Mouse (Mus musculus) brain, embryonic 14.5 days (tissue): ENCODE data around the gene Auts2. TPM values are rescaled to one million over a fixed set of nuclear protein-coding genes. Genes with fewer than 3 reads are reported as not detected.

ENCODE experiments used
- DNase-seq: peaks from one replicate; pipeline ENCODE4 v3.0.0-alpha.2; 2011; ENCODE audit warnings: low read depth
- CTCF ChIP-seq: fragments of 200-500 bp; IDR thresholded peaks from 2 replicates; pipeline ENCODE4 v1.5.1; 2012; ENCODE audit warnings: inconsistent platforms, mild to moderate bottlenecking, moderate library complexity, borderline replicate concordance; ENCODE audit not compliant: insufficient read depth, insufficient read length; ENCODE audit errors: extremely low read depth
- POLR2A ChIP-seq: fragments of 200-500 bp; IDR thresholded peaks from 2 replicates; pipeline ENCODE4 v1.6.1; 2012; ENCODE audit warnings: mild to moderate bottlenecking, inconsistent platforms, borderline replicate concordance; ENCODE audit not compliant: poor library complexity, insufficient read depth, insufficient read length, severe bottlenecking; ENCODE audit errors: extremely low read depth
- polyA plus RNA-seq: library from polyadenylated mRNA; depleted of rRNA; stranded (reverse); fragments of >200 nt; gene quantifications from 2 replicates; pipeline ENCODE4 v1.2.3, GENCODE M21; 2012

Auts2 gene
- polyA plus RNA-seq, 1 experiment, result 122 TPM

GRCm38 (mm10) chr5:131965499-131965898, 577.6 kb downstream of the Auts2 start:
- DNase-seq, result peak; percentile 56

GRCm38 (mm10) chr5:131963565-131963964, 579.6 kb downstream of the Auts2 start:
- TF ChIP-seq CTCF (no peak), POLR2A (no peak)
- peak; percentile 83 for DNase-seq

More at GRCm38 (mm10) chr5:131965499-131965898, 577.6 kb downstream of the Auts2 start:
- TF ChIP-seq CTCF, result no peak
- TF ChIP-seq POLR2A, result no peak

- no peak for DNase-seq
- no peak for TF ChIP-seq CTCF
- no peak for TF ChIP-seq POLR2A
These were observed 581.3 kb downstream of the Auts2 start for GRCm38 (mm10) chr5:131961859-131962258.

- TF ChIP-seq POLR2A (no peak), CTCF (no peak)
- no peak for DNase-seq
These were observed 582.7 kb downstream of the Auts2 start for GRCm38 (mm10) chr5:131960432-131960831.

GRCm38 (mm10) chr5:131956998-131957397, 586.1 kb downstream of the Auts2 start:
- TF ChIP-seq CTCF, result no peak
- TF ChIP-seq POLR2A, result no peak
- peak; percentile 79 for DNase-seq

- DNase-seq, result peak; percentile 86
- TF ChIP-seq CTCF (no peak), POLR2A (no peak)
These were observed 587.1 kb downstream of the Auts2 start for GRCm38 (mm10) chr5:131956090-131956489.

- TF ChIP-seq CTCF (no peak), POLR2A (no peak)
- peak; percentile 86 for DNase-seq
These were observed 587.7 kb downstream of the Auts2 start for GRCm38 (mm10) chr5:131955227-131956016.

GRCm38 (mm10) chr5:131948571-131949151, 594.5 kb downstream of the Auts2 start:
- DNase-seq, result peak; percentile 83
- TF ChIP-seq CTCF, result no peak
- no peak for TF ChIP-seq POLR2A

GRCm38 (mm10) chr5:131946801-131947200, 596.3 kb downstream of the Auts2 start:
- DNase-seq, result no peak
- TF ChIP-seq CTCF (no peak), POLR2A (no peak)

- peak; percentile 35 for DNase-seq
- TF ChIP-seq CTCF, result no peak
- TF ChIP-seq POLR2A, result no peak
These were observed 598.4 kb downstream of the Auts2 start for GRCm38 (mm10) chr5:131944761-131945160.

GRCm38 (mm10) chr5:131928696-131929095, 614.4 kb downstream of the Auts2 start:
- TF ChIP-seq CTCF (no peak), POLR2A (no peak)
- peak; percentile 58 for DNase-seq
